Mouse (Mus musculus): ENCODE data around the gene Ttll9.

The Ttll9 gene

GRCm38 (mm10) chr2:152962091-152962793, at the start of gene Ttll9:
Gene Ttll9, plus strand, starts transcription at chr2:152962485.
- peak; percentile 79 to 89 for DNase-seq (ENCODE audit: low spot score in 2 of 2)

DNA sequence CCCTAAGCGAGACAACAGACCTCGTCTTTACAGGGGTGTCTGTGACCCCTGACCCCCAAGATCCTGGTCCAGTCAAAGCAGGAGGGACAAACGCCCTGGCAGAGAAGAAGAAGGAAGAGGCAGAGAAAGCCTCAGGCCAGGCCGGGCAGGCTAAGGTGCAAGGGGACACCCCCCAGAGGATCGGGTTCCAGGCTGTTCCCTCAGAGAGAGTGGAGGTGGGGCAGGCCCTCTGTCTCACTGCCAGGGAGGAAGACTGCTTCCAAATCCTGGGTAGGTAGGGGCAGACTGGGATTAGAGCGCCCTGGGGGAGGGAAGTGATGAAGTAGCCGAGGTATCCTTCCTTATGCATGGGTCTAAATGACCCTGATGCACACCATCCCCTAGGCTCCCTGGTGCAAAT, 48.8 kb upstream of the Ttll9 start:
- DNase-seq (ENCODE audit: low spot score in 2 of 2): no peak

GRCm38 (mm10) chr2:152914310-152915120, 47.8 kb upstream of the Ttll9 start:
- DNase-seq (ENCODE audit: low spot score in 2 of 2): peak; percentile 79 to 82

DNA sequence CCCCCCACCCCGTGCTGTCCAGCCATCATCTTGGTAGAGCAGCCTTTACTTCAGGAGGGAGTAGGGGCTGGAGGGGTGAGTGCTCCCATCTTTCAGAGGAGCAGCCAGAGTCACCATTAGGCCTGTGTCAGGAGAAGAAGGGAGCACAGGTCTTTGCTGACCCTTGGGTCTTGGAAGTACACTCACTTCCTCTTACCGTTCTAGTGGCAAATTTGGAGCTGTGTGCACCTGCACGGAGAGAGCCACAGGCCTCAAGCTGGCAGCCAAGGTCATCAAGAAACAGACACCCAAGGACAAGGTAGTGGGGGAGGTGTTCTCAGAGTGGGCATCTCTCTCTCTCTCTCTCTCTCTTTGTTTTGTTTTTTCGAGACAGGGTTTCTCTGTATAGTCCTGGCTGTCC, 46.8 kb upstream of the Ttll9 start:
- DNase-seq (ENCODE audit: low spot score in 2 of 2): no peak

- no peak for DNase-seq (ENCODE audit: low spot score in 2 of 2)
Measured at GRCm38 (mm10) chr2:152916111-152916510, 46.2 kb upstream of the Ttll9 start.

- no peak for DNase-seq (ENCODE audit: low spot score in 2 of 2)
Measured at GRCm38 (mm10) chr2:152917671-152918070, 44.6 kb upstream of the Ttll9 start.

GRCm38 (mm10) chr2:152922376-152922775, 39.9 kb upstream of the Ttll9 start:
- DNase-seq (ENCODE audit: low spot score in 2 of 2): no peak

DNA sequence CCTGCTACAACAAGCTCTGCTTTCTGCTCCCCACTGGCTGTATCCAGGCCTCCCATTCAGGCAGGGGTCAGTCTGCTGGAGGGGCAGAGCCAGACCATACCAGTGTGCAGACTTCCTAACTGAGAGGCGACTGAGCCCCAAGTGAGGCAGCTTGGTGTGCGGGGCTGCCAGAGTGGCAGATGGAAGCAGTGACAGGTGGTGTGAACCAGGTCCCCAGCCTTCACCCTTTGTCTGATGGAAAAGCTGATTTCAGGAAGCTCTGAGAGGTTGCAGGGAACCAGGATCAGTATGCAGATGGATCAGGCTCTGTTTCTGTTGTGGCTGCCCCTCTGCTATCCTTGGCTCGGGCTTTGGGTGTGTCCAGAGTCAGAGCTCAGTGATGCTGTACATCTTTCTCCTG, 38.7 kb upstream of the Ttll9 start:
- DNase-seq (ENCODE audit: low spot score in 2 of 2): no peak

DNA sequence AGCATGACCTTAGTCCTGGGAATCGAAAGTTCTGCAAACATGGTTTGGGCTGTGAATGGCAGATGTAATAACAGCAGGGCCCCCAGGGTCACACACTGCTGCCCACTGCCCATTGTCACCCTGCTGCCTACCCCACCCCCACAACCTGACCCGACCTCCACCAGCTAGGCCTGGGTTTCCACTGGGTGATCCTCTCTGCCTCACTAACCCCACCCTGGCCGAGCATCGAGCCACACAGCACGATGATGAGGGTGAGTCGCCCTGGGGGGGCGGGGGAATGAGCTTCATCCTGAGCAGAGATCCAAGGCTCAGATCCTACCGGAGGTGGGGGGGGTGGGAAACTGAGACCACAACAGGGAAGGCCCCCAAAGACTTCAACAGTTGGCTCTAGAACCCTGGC, 38.2 kb upstream of the Ttll9 start:
- DNase-seq (ENCODE audit: low spot score in 2 of 2): no peak

DNA sequence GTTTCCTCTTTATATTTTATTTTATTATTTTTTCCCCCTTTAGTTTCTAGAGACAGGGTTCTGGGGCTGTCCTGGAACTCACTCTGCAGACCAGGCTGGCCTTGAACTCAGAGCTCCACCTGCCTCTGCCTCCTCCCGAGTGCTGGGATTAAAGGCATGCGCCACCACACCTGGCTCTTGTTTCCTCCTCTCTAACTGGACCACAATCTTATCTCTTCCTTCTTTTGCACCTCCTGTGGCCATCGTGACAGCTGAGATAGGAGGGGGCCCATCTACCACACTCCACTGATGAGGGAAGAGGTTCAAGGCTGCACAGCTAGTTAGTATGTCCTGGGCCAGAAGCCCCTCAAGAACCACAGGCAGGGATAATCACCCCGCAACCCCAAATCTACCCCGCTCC, 37.7 kb upstream of the Ttll9 start:
- no peak for DNase-seq (ENCODE audit: low spot score in 2 of 2)

- no peak for DNase-seq (ENCODE audit: low spot score in 2 of 2)
Measured at GRCm38 (mm10) chr2:152925189-152925872, 37.0 kb upstream of the Ttll9 start.

DNA sequence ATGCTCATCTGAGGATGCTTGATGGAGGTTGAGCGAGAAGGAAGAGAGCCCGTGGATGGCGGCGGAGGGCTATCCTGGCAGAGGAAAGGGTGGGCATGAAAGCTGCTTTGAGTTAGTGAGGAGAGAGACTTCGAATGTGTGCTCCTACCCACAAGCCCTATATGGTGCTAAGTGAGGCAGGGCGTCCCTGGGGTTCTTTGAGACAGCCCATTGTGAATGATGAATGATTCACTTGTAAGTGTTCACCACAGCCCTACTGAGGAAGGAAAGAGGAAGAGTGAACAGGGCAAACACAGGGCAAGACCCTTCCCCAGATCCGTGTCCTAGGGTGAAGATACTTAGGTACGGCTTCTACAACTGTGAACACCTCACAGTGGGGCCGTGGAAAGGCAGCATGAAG, 35.4 kb upstream of the Ttll9 start:
- no peak for DNase-seq (ENCODE audit: low spot score in 2 of 2)

DNA sequence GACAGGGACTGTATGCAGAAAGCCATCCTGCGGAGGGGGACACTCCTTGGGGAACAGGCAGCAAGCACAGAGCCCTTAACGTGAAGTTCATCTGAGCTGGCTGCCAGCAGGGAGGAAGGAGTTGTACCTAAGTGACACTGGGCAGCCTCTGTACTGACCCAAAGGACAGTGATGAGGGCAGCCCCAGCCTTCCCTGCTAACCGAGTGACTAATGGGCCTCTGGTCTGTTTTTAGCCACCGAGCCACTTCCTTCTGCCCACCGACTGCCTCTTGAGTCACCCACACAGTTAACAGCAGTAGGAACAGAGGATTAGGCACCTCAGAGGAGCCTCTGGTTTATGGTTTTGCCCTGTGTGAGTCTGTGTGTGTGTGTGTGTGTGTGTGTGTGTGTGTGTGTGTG, 34.9 kb upstream of the Ttll9 start:
- no peak for DNase-seq (ENCODE audit: low spot score in 2 of 2)

- no peak for DNase-seq (ENCODE audit: low spot score in 2 of 2)
Measured at GRCm38 (mm10) chr2:152928219-152928987, 33.9 kb upstream of the Ttll9 start.

DNA sequence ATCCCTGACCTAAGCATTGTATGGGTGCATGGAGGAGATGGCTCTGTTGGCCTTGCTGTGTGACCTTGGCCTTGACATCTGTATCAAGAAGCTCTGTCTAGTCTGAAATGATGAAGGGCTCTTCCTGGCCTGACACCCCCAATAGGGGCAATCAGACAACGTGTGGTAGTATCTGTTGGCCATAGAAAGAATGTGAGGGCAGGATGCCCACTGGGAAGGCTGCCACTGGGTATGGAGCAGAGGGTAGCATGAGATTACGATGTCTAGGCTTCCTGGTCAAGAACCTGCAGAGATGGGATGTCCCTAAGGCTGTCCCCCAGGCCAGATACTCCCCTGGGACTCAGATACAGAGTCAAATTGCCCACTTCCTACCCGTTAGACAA, 33.3 kb upstream of the Ttll9 start:
- DNase-seq (ENCODE audit: low spot score in 2 of 2): no peak

DNA sequence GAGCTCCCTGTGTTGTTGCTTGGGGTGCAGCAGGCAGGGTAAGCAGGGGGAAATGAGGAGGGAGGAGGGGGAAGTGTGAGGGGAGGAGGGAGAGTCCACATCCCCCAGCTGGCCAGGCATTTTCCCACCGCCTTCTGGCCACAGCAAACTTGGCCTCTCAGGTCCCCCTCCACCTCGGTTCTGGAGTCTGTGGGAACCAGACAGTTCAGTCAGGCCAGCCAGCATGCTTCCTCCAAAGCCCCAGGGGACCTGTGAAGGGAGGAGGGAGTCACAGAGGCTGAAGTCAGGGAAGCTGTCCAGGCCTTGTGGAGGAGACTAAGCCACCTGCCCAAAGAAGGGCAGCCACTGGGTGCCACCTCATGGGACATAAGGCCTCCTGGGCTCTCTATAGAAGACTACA, 32.0 kb upstream of the Ttll9 start:
- DNase-seq (ENCODE audit: low spot score in 2 of 2): no peak

GRCm38 (mm10) chr2:152931456-152932160, 30.7 kb upstream of the Ttll9 start:
- no peak for DNase-seq (ENCODE audit: low spot score in 2 of 2)

- DNase-seq (ENCODE audit: low spot score in 2 of 2): no peak
Measured at GRCm38 (mm10) chr2:152933048-152933447, 29.2 kb upstream of the Ttll9 start, which contains the start of gene Foxs1. Gene Foxs1, minus strand, starts transcription at chr2:152933208.

GRCm38 (mm10) chr2:152933614-152934013, 28.7 kb upstream of the Ttll9 start:
- no peak for DNase-seq (ENCODE audit: low spot score in 2 of 2)

DNA sequence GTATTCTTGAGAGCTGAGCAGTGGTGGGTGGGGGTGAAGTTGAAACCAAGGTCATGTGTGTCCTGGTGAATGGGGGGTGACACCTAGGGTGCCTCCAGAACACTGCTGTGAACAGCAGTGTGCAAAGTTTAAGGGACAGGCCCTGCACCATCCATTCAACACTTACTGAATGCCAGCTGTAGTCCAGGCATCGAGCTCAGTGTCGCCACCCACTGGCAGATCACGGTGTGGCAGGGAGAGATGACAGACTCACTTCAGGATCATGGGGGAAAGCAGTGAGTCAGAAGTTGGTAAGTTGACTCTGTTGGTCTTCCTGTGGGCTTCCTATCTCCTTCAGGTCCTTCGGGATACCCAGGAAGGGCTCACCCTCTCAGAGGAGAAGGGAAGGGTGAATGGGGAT, 22.4 kb upstream of the Ttll9 start:
- DNase-seq (ENCODE audit: low spot score in 2 of 2): no peak

GRCm38 (mm10) chr2:152941106-152941505, 21.2 kb upstream of the Ttll9 start:
- DNase-seq (ENCODE audit: low spot score in 2 of 2): no peak
